Mouse (Mus musculus): ENCODE data around the gene Tmem165.

DNA sequence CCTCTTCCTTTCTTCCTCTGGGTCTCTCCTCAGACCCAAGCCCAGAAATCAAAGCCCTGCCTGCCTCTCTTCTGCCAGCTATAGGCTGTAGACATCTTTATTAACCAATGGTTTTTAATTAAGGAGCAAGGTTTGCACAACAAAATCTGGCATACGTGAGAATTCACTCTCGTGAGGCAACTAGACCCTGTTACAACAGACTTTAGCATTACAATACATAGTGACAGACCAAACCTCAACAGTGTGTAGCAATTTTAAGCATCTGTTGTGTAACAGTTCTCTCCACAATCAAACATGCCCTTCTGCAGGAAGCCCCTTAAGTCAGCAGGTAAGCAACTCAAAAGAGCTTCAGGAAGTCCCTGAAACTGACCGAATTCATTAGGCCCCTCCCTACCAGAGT is 47.4 kb upstream of the Tmem165 start:
- TF ChIP-seq CTCF (IDR thresholded peaks at IDR 0.05; ENCODE audit: control insufficient read depth, insufficient read depth, insufficient read length) (no peak), MYOD1 (IDR thresholded peaks at IDR 0.05; ENCODE audit: control insufficient read depth, insufficient read length, low read depth) (no peak)
